Mouse (Mus musculus): ENCODE measurements at regions not wholly inside any gene's neighbourhood (a gene's known extent, or its start where the extent isn't known, plus 50 kb on each side); places are given as distances from the start of the nearest gene placed in this dataset.

- DNase-seq = no peak
These were observed 111.7 kb upstream of the Msx2 start for GRCm38 (mm10) chr13:53584504-53585130.

- no peak for DNase-seq
These were observed 81.2 kb upstream of the Msx2 start for GRCm38 (mm10) chr13:53553876-53554577.

- DNase-seq = no peak
These were observed 80.5 kb upstream of the Msx2 start for GRCm38 (mm10) chr13:53553192-53553875.

GRCm38 (mm10) chr13:53548396-53548795 is 75.5 kb upstream of the Msx2 start:
- no peak for DNase-seq

- no peak for DNase-seq
These were observed 70.4 kb upstream of the Msx2 start for GRCm38 (mm10) chr13:53543291-53543690.

GRCm38 (mm10) chr13:53539797-53540196 is 66.9 kb upstream of the Msx2 start:
- no peak for DNase-seq

- DNase-seq = no peak
These were observed 65.1 kb upstream of the Msx2 start for GRCm38 (mm10) chr13:53537937-53538336.

- DNase-seq = no peak
These were observed 63.0 kb upstream of the Msx2 start for GRCm38 (mm10) chr13:53535781-53536425.

GRCm38 (mm10) chr13:53533738-53534137 is 60.9 kb upstream of the Msx2 start:
- DNase-seq = no peak

- DNase-seq = no peak
These were observed 54.0 kb upstream of the Msx2 start for GRCm38 (mm10) chr13:53526880-53527279.

GRCm38 (mm10) chr13:53522807-53523206 is 49.9 kb upstream of the Msx2 start:
- no peak for DNase-seq

Measured in cerebellum, postnatal 36 days (tissue).